Mouse (Mus musculus) midbrain, postnatal 0 days (tissue): ENCODE data around the gene Cops7b. TPM values are rescaled to one million over a fixed set of nuclear protein-coding genes. Genes with fewer than 3 reads are reported as not detected.

ENCODE experiments used
- ATAC-seq: fragments of 200-750 bp; cut with Nextera tagmentation; 2 replicates; pipeline ENCODE4 v1.8.0; 2017; ENCODE audit warnings: moderate number of reproducible peaks, mild to moderate bottlenecking, moderate TSS enrichment, moderate library complexity; ENCODE audit not compliant: low FRiP score
- DNase-seq: peaks from one replicate; pipeline ENCODE4 v3.0.0-alpha.2; 2015; ENCODE audit warnings: low spot score
- H3K27ac ChIP-seq: fragments of 300-500 bp; sonication (generic); 2 replicates; pipeline ENCODE4 v1.5.1; 2014; ENCODE audit warnings: low read depth, mild to moderate bottlenecking, low read length, mixed read lengths
- H3K27me3 ChIP-seq: fragments of 300-500 bp; sonication (generic); 2 replicates; pipeline ENCODE4 v1.6.1; 2014; ENCODE audit warnings: low read length, control low read depth, mixed read lengths; ENCODE audit not compliant: insufficient read depth
- H3K36me3 ChIP-seq: fragments of 300-500 bp; sonication (generic); 2 replicates; pipeline ENCODE4 v1.6.1; 2014; ENCODE audit warnings: low read length, control low read depth, mixed read lengths; ENCODE audit not compliant: insufficient read depth
- H3K4me1 ChIP-seq: fragments of 300-500 bp; sonication (generic); 2 replicates; pipeline ENCODE4 v1.6.1; 2014; ENCODE audit warnings: mild to moderate bottlenecking, control low read depth, antibody characterized with exemption, low read length, mixed read lengths; ENCODE audit not compliant: insufficient read depth
- H3K4me2 ChIP-seq: fragments of 300-500 bp; sonication (generic); 2 replicates; pipeline ENCODE4 v1.6.1; 2014; ENCODE audit warnings: low read depth, mild to moderate bottlenecking, low read length, mixed read lengths; ENCODE audit not compliant: poor library complexity, severe bottlenecking
- H3K4me3 ChIP-seq: fragments of 300-500 bp; sonication (generic); 2 replicates; pipeline ENCODE4 v1.5.1; 2014; ENCODE audit warnings: low read depth, mild to moderate bottlenecking, low read length, moderate library complexity
- H3K9ac ChIP-seq: fragments of 300-500 bp; sonication (generic); replicated peaks from 2 replicates; pipeline ENCODE4 v1.6.1; 2014; ENCODE audit warnings: mild to moderate bottlenecking, low read length, moderate library complexity, mixed read lengths; ENCODE audit not compliant: poor library complexity, severe bottlenecking
- H3K9me3 ChIP-seq: fragments of 300-500 bp; sonication (generic); 2 replicates; pipeline ENCODE4 v1.6.1; 2016; ENCODE audit warnings: low read length, control low read depth
- CTCF ChIP-seq: IDR thresholded peaks from 2 replicates; pipeline ENCODE4 v1.5.1; 2016; ENCODE audit warnings: antibody characterized with exemption, mild to moderate bottlenecking
- WGBS: fragments of 180-500 bp; shearing (Covaris S2); extraction: QIAGEN DNeasy Blood & Tissue Kit; methylation state at CpG from one replicate; pipeline ENCODE4 v1.1.7; 2014; 5-methylcytosine and 5-hydroxymethylcytosine counted together
- polyA plus RNA-seq: library from polyadenylated mRNA; unstranded; fragments of >200 nt; fragmentation: Nextera tagmentation; extraction: Ambion mirVana; gene quantifications from 2 replicates; pipeline ENCODE4 v1.2.1, GENCODE M21; 2015
- total RNA-seq: library from RNA; depleted of rRNA; stranded (reverse); fragments of >200 nt; gene quantifications from 2 replicates; pipeline ENCODE4 v1.2.3, GENCODE M21; 2014

The Cops7b gene
- total and polyA plus RNA-seq, 2 experiments from 2014 or later = 39.0 to 53.4 TPM

- H3K4me1 ChIP-seq = no peaks in the 10 kb centered on the region
- no peak overlapping the region for H3K27ac ChIP-seq
- H3K36me3 ChIP-seq = peaks cover 8% of the 10 kb centered on the region
- no peak for TF ChIP-seq CTCF
- H3K9me3 ChIP-seq = no peaks in the 10 kb centered on the region
- no peaks in the 10 kb centered on the region for H3K27me3 ChIP-seq
- ATAC-seq = no peak
- 69% methylated on average over 4 of the region's 4 CpGs for WGBS
- H3K9ac ChIP-seq = no peak overlapping the region
- DNase-seq = no peak
- no peak overlapping the region for H3K4me2 ChIP-seq
- no peak overlapping the region for H3K4me3 ChIP-seq
These were observed 31.4 kb upstream of the Cops7b start for GRCm38 (mm10) chr1:86551299-86551698.

DNA sequence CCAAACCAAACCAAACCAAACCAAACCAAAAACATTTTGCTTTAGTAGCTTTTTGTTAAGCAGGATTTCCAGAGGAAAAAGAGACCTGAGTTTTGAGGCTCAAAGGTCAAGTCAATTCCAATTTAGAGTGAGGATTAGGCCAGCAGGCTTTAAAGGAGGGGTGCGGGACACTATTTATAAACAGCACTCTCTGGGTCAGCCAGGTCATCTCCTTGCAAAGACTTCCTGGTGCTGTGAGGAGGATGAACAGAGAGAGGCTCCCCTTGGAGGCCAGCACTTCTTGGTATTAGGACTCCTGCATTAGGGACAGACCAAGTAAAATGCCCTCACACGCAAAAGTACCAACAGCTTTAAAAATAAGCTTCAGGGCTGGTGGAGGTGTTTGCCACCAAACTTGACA lies 30.8 kb upstream of the Cops7b start:
- no peaks in the 10 kb centered on the region for H3K4me1 ChIP-seq
- H3K4me3 ChIP-seq = no peak overlapping the region

DNA sequence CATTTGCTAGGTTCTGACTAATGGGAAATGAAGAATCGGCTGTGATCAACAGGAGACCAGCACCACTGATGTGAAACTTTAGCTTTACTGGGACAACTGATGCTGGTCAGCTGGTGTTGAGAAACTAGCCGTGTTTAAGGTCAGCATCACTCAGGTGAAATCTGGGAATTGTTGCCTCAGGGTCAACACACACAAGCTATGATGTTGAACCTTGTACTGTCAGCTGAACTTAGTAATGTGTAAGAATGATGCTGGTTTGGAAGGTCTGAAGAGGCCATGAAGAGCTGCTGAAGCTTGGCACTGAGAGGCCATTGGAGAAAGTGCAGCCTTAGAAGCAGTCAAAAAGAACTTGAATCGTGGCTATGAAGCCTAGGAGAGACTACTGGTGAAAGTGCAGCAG lies 27.0 kb upstream of the Cops7b start:
- DNase-seq = no peak
- ATAC-seq = no peak
- WGBS = 89% methylated on average over 3 of the region's 3 CpGs
- H3K4me3 ChIP-seq = no peak overlapping the region
- no peak overlapping the region for H3K9ac ChIP-seq
- H3K4me1 ChIP-seq = no peaks in the 10 kb centered on the region
- H3K27me3 ChIP-seq = no peaks in the 10 kb centered on the region
- no peak overlapping the region for H3K4me2 ChIP-seq
- no peak for TF ChIP-seq CTCF
- H3K27ac ChIP-seq = no peak overlapping the region
- H3K9me3 ChIP-seq = no peaks in the 10 kb centered on the region
- peaks cover 3% of the 10 kb centered on the region; the same call in 1 of the 2 replicates for H3K36me3 ChIP-seq

More for the DNA sequence above, 30.8 kb upstream of the Cops7b start:
- no peak for TF ChIP-seq CTCF
- Histone ChIP-seq H3K36me3 (peaks cover 6% of the 10 kb centered on the region; the same call in 1 of the 2 replicates), H3K4me2 (no peak overlapping the region), H3K9ac (no peak overlapping the region), H3K9me3 (no peaks in the 10 kb centered on the region), H3K27me3 (no peaks in the 10 kb centered on the region), H3K27ac (no peak overlapping the region)
- DNase-seq (no peak), ATAC-seq (no peak)
- 29% methylated on average over 2 of the region's 2 CpGs for WGBS

- no peak overlapping the region for H3K4me2 ChIP-seq
- no peaks in the 10 kb centered on the region for H3K4me1 ChIP-seq
- 86% methylated on average over 7 of the region's 7 CpGs for WGBS
- no peak overlapping the region for H3K27ac ChIP-seq
- no peak overlapping the region for H3K9ac ChIP-seq
- H3K36me3 ChIP-seq = peaks cover 2% of the 10 kb centered on the region; the same call in 1 of the 2 replicates
- DNase-seq (no peak), ATAC-seq (no peak)
- no peaks in the 10 kb centered on the region for H3K27me3 ChIP-seq
- no peak for TF ChIP-seq CTCF
- H3K4me3 ChIP-seq = no peak overlapping the region
- no peaks in the 10 kb centered on the region for H3K9me3 ChIP-seq
These were observed 24.8 kb upstream of the Cops7b start for GRCm38 (mm10) chr1:86557872-86558271.

- 89% methylated on average over 3 of the region's 3 CpGs for WGBS
- no peak for ATAC-seq
- no peaks in the 10 kb centered on the region for H3K9me3 ChIP-seq
- no peak overlapping the region for H3K4me3 ChIP-seq
- no peaks in the 10 kb centered on the region for H3K27me3 ChIP-seq
- DNase-seq = no peak
- H3K27ac ChIP-seq = no peak overlapping the region
- peaks cover 2% of the 10 kb centered on the region for H3K36me3 ChIP-seq
- no peak overlapping the region for H3K4me2 ChIP-seq
- TF ChIP-seq CTCF = no peak
- no peak overlapping the region for H3K9ac ChIP-seq
- no peaks in the 10 kb centered on the region for H3K4me1 ChIP-seq
These were observed 23.5 kb upstream of the Cops7b start for GRCm38 (mm10) chr1:86559232-86559631.

GRCm38 (mm10) chr1:86562663-86563062 lies 20.0 kb upstream of the Cops7b start:
- no peaks in the 10 kb centered on the region for H3K9me3 ChIP-seq
- peaks cover 8% of the 10 kb centered on the region for H3K36me3 ChIP-seq
- DNase-seq (no peak), ATAC-seq (no peak)
- no peaks in the 10 kb centered on the region for H3K4me1 ChIP-seq
- no peak overlapping the region for H3K9ac ChIP-seq
- H3K4me3 ChIP-seq = no peak overlapping the region
- WGBS = 87% methylated on average over 2 of the region's 2 CpGs
- TF ChIP-seq CTCF = no peak
- no peaks in the 10 kb centered on the region for H3K27me3 ChIP-seq
- no peak overlapping the region for H3K27ac ChIP-seq
- H3K4me2 ChIP-seq = no peak overlapping the region
